Mouse (Mus musculus) liver, adult 2 months (tissue): ENCODE measurements at regions not wholly inside any gene's neighbourhood (a gene's known extent, or its start where the extent isn't known, plus 50 kb on each side); places are given as distances from the start of the nearest gene placed in this dataset.

Experiments
- DNase-seq: peaks from one replicate; pipeline ENCODE4 v3.0.0-alpha.2; 2011; ENCODE audit warnings: low read depth, low spot score; ENCODE audit errors: extremely low read depth
- H3K27ac ChIP-seq: fragments of 200-500 bp; replicated peaks from 2 replicates; pipeline ENCODE4 v1.5.1; 2012; ENCODE audit warnings: low read depth, mild to moderate bottlenecking, control low read depth, inconsistent platforms, low read length; ENCODE audit not compliant: insufficient read depth
- H3K27me3 ChIP-seq: fragments of 200-500 bp; 2 replicates; pipeline ENCODE4 v1.6.1; 2012; ENCODE audit warnings: mild to moderate bottlenecking, moderate library complexity, low read length, inconsistent platforms; ENCODE audit not compliant: control insufficient read depth, insufficient read depth
- H3K36me3 ChIP-seq: fragments of 200-500 bp; 2 replicates; pipeline ENCODE4 v1.6.1; 2012; ENCODE audit warnings: low read length, inconsistent platforms; ENCODE audit not compliant: control insufficient read depth, insufficient read depth
- H3K4me1 ChIP-seq: fragments of 200-500 bp; 2 replicates; pipeline ENCODE4 v1.6.1; 2011; ENCODE audit warnings: low read length; ENCODE audit not compliant: control insufficient read depth, insufficient read depth
- H3K4me3 ChIP-seq: fragments of 200-500 bp; 2 replicates; pipeline ENCODE4 v1.5.1; 2011; ENCODE audit warnings: low read depth, mild to moderate bottlenecking, control low read depth, low read length, moderate library complexity; ENCODE audit not compliant: insufficient read depth
- H3K79me2 ChIP-seq: fragments of 200-500 bp; 2 replicates; pipeline ENCODE4 v1.6.1; 2012; ENCODE audit warnings: inconsistent platforms, mild to moderate bottlenecking, low read length, moderate library complexity; ENCODE audit not compliant: control insufficient read depth, insufficient read depth
- H3K9ac ChIP-seq: fragments of 200-500 bp; 2 replicates; pipeline ENCODE4 v1.6.1; 2012; ENCODE audit warnings: low read depth, mild to moderate bottlenecking, control low read depth, inconsistent platforms, low read length
- CTCF ChIP-seq: fragments of 200-500 bp; IDR thresholded peaks from 2 replicates; pipeline ENCODE4 v1.5.1; 2011; ENCODE audit warnings: low read depth, low read length, control low read depth
- POLR2A ChIP-seq: fragments of 200-500 bp; IDR thresholded peaks from 2 replicates; pipeline ENCODE4 v1.6.1; 2011; ENCODE audit warnings: low read length, control low read depth; ENCODE audit not compliant: insufficient read depth; ENCODE audit errors: extremely low read depth
- WGBS: fragments of 180-500 bp; shearing (Covaris S2); methylation state at CpG from one replicate; pipeline ENCODE4 v1.1.7; 2018; 5-methylcytosine and 5-hydroxymethylcytosine counted together

- Histone ChIP-seq H3K9ac (no peak overlapping the region), H3K4me3 (no peak overlapping the region), H3K27ac (no peak overlapping the region), H3K27me3 (no peaks in the 10 kb centered on the region), H3K36me3 (no peaks in the 10 kb centered on the region), H3K79me2 (no peaks in the 10 kb centered on the region), H3K4me1 (no peaks in the 10 kb centered on the region)
- TF ChIP-seq CTCF (no peak), POLR2A (no peak)
- DNase-seq: no peak
- 63% methylated on average over 8 of the region's 8 CpGs for WGBS
Observed at GRCm38 (mm10) chr16:52858441-52859209, 404.8 kb upstream of the Alcam start.

GRCm38 (mm10) chr16:52851129-52851528, 397.3 kb upstream of the Alcam start:
- no peak for TF ChIP-seq POLR2A
- no peak for TF ChIP-seq CTCF
- 87% methylated on average over 2 of the region's 2 CpGs for WGBS
- no peaks in the 10 kb centered on the region for H3K36me3 ChIP-seq
- H3K27me3 ChIP-seq: no peaks in the 10 kb centered on the region
- H3K4me1 ChIP-seq: no peaks in the 10 kb centered on the region
- no peak overlapping the region for H3K4me3 ChIP-seq
- DNase-seq: no peak
- no peak overlapping the region for H3K27ac ChIP-seq
- no peaks in the 10 kb centered on the region for H3K79me2 ChIP-seq
- H3K9ac ChIP-seq: no peak overlapping the region

GRCm38 (mm10) chr16:52818976-52819375, 365.1 kb upstream of the Alcam start:
- no peak for TF ChIP-seq POLR2A
- TF ChIP-seq CTCF: no peak
- Histone ChIP-seq H3K4me1 (no peaks in the 10 kb centered on the region), H3K79me2 (no peaks in the 10 kb centered on the region), H3K9ac (no peak overlapping the region), H3K4me3 (no peak overlapping the region), H3K27me3 (no peaks in the 10 kb centered on the region), H3K36me3 (no peaks in the 10 kb centered on the region), H3K27ac (no peak overlapping the region)
- no peak for DNase-seq
- 84% methylated on average over 1 of the region's 1 CpGs for WGBS

DNA sequence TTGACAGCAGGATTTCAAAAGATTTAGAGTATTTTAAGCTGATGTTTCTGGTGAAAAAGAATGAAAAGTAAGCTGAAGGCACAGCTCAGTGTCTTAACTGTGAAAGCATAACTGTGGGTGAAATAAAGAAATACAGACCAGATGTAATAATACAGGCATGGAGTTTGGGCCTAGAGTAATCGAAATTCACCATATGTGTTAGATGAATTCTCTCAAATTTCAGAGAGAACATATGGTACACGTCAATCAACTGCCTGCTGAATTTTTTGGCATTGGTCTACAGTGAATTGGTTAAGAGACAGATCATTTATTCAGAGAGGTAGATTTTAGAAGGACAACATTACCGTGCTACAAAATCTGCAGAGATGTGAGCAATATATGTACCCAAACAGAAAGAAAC, 357.3 kb upstream of the Alcam start:
- no peak for DNase-seq
- Histone ChIP-seq H3K36me3 (no peaks in the 10 kb centered on the region), H3K4me1 (no peaks in the 10 kb centered on the region), H3K4me3 (no peak overlapping the region), H3K79me2 (no peaks in the 10 kb centered on the region), H3K9ac (no peak overlapping the region), H3K27me3 (no peaks in the 10 kb centered on the region), H3K27ac (no peak overlapping the region)
- WGBS: 73% methylated on average over 3 of the region's 3 CpGs
- TF ChIP-seq CTCF (no peak), POLR2A (no peak)

GRCm38 (mm10) chr16:52804365-52804764, 350.5 kb upstream of the Alcam start:
- TF ChIP-seq CTCF (no peak), POLR2A (no peak)
- DNase-seq: no peak
- H3K9ac ChIP-seq: no peak overlapping the region
- H3K4me1 ChIP-seq: no peaks in the 10 kb centered on the region
- H3K79me2 ChIP-seq: no peaks in the 10 kb centered on the region
- no peak overlapping the region for H3K4me3 ChIP-seq
- H3K27me3 ChIP-seq: no peaks in the 10 kb centered on the region
- H3K36me3 ChIP-seq: no peaks in the 10 kb centered on the region
- H3K27ac ChIP-seq: no peak overlapping the region

DNA sequence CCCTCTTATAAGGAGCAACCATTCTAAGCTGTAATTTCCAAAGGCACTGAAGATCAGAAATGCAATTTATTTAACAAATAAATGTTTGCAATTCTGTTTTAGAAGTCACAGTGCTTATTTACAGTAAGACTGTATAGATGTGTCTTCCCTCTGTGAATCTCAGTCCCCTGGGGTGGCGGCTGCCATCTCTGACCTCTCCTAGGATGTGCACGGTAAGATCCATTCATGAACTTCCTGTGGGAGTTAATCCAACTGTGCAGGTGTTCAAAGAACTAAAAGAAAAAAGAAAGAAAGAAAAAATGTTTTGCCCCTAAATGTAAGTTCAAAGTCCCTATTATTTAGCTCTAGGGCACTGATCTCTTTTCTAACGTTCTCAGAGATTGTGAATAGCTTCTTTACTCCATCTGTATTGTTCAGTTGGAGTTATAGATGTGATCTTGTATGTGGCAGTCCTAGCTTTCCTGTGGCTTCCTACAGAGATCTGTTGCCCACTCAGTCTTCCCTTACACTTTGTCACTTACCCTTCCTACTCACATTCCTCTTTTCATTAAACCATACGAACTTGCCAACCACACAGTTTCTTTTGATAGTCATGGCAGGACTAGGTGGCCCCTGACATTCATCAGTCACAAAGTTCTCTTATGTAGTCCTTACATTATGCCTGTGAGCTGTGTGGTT, 346.0 kb upstream of the Alcam start:
- H3K4me1 ChIP-seq: no peaks in the 10 kb centered on the region
- H3K27me3 ChIP-seq: no peaks in the 10 kb centered on the region
- DNase-seq: no peak
- H3K79me2 ChIP-seq: no peaks in the 10 kb centered on the region
- H3K4me3 ChIP-seq: no peak overlapping the region
- 74% methylated on average over 4 of the region's 4 CpGs for WGBS
- no peak overlapping the region for H3K9ac ChIP-seq
- TF ChIP-seq CTCF (no peak), POLR2A (no peak)
- H3K27ac ChIP-seq: no peak overlapping the region
- H3K36me3 ChIP-seq: no peaks in the 10 kb centered on the region
